Mouse (Mus musculus) brain, embryonic 14.5 days (tissue): ENCODE results near the gene Sesn2.

ENCODE experiments used
- CTCF ChIP-seq: fragments of 200-500 bp; IDR thresholded peaks from 2 replicates; pipeline ENCODE4 v1.5.1; 2012; ENCODE audit warnings: inconsistent platforms, mild to moderate bottlenecking, moderate library complexity, borderline replicate concordance; ENCODE audit not compliant: insufficient read depth, insufficient read length; ENCODE audit errors: extremely low read depth
- POLR2A ChIP-seq: fragments of 200-500 bp; IDR thresholded peaks from 2 replicates; pipeline ENCODE4 v1.6.1; 2012; ENCODE audit warnings: mild to moderate bottlenecking, inconsistent platforms, borderline replicate concordance; ENCODE audit not compliant: poor library complexity, insufficient read depth, insufficient read length, severe bottlenecking; ENCODE audit errors: extremely low read depth

GRCm38 (mm10) chr4:132519188-132519587 lies 8.9 kb upstream of the Sesn2 start:
- TF ChIP-seq POLR2A (no peak), CTCF (no peak)
